Mouse (Mus musculus) stomach, postnatal 0 days (tissue): ENCODE measurements at regions not wholly inside any gene's neighbourhood (a gene's known extent, or its start where the extent isn't known, plus 50 kb on each side); places are given as distances from the start of the nearest gene placed in this dataset.
"Not testable (repeated sequence)": the region's sequence is repeated elsewhere in the genome, so short reads cannot be mapped to it uniquely, and the experiment has no call there.

Experiments used
- ATAC-seq: fragments of 200-750 bp; cut with Nextera tagmentation; 2 replicates; pipeline ENCODE4 v1.8.0; 2017; ENCODE audit not compliant: low FRiP score, low TSS enrichment
- DNase-seq: peaks from one replicate; pipeline ENCODE4 v3.0.0-alpha.2; 2016; ENCODE audit warnings: low spot score
- H3K27ac ChIP-seq: fragments of 300-500 bp; sonication (generic); replicated peaks from 2 replicates; pipeline ENCODE4 v1.5.1; 2014; ENCODE audit warnings: mild to moderate bottlenecking, control low read depth
- H3K27me3 ChIP-seq: fragments of 300-500 bp; sonication (generic); 2 replicates; pipeline ENCODE4 v1.6.1; 2014; ENCODE audit warnings: low read length; ENCODE audit not compliant: control insufficient read depth, insufficient read depth
- H3K36me3 ChIP-seq: fragments of 300-500 bp; sonication (generic); 2 replicates; pipeline ENCODE4 v1.6.1; 2014; ENCODE audit warnings: low read length, mixed read lengths; ENCODE audit not compliant: control insufficient read depth, insufficient read depth
- H3K4me1 ChIP-seq: fragments of 300-500 bp; sonication (generic); replicated peaks from 2 replicates; pipeline ENCODE4 v1.6.1; 2014; ENCODE audit warnings: antibody characterized with exemption; ENCODE audit not compliant: control insufficient read depth, insufficient read depth
- H3K4me2 ChIP-seq: fragments of 300-500 bp; sonication (generic); replicated peaks from 2 replicates; pipeline ENCODE4 v1.6.1; 2014; ENCODE audit warnings: low read depth, mild to moderate bottlenecking, control low read depth, moderate library complexity
- H3K4me3 ChIP-seq: fragments of 300-500 bp; sonication (generic); 2 replicates; pipeline ENCODE4 v1.5.1; 2014; ENCODE audit warnings: low read depth, low read length, control low read depth
- H3K9ac ChIP-seq: fragments of 300-500 bp; sonication (generic); 2 replicates; pipeline ENCODE4 v1.6.1; 2014; ENCODE audit warnings: mild to moderate bottlenecking, low read length, control low read depth, mixed read lengths
- H3K9me3 ChIP-seq: fragments of 300-500 bp; sonication (generic); 2 replicates; pipeline ENCODE4 v1.6.1; 2016; ENCODE audit warnings: low read length; ENCODE audit not compliant: control insufficient read depth
- CTCF ChIP-seq: IDR thresholded peaks from 2 replicates; pipeline ENCODE4 v1.5.1; 2016; ENCODE audit warnings: antibody characterized with exemption, low read depth, mild to moderate bottlenecking, moderate library complexity
- EP300 ChIP-seq: optimal IDR thresholded peaks from 2 replicates; pipeline ENCODE3; 2016; ENCODE audit warnings: antibody characterized with exemption
- WGBS: fragments of 180-500 bp; shearing (Covaris S2); extraction: QIAGEN DNeasy Blood & Tissue Kit; methylation state at CpG from one replicate; pipeline ENCODE4 v1.1.7; 2014; 5-methylcytosine and 5-hydroxymethylcytosine counted together

DNA sequence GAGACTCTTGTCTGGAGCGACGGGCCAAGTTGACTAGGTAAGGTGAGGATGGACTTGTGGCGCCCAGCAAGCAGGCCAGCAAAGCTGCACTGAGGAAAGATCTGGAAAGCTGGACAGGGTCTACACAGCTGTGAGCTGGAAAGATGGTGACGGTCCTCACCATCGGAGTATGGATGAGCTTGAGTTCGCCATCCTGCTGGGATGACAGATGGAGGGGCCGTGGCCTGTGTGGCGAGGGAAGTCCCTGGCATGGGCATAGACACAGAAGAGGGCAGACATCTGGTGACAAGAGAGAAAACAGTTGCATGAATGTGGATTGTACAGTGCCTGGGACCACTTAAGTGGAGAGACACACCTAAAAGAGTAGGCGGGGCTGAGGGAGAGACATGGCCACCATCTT is 57.6 kb downstream of the Tmem270 start:
- WGBS = 91% methylated on average over 9 of the region's 9 CpGs

DNA sequence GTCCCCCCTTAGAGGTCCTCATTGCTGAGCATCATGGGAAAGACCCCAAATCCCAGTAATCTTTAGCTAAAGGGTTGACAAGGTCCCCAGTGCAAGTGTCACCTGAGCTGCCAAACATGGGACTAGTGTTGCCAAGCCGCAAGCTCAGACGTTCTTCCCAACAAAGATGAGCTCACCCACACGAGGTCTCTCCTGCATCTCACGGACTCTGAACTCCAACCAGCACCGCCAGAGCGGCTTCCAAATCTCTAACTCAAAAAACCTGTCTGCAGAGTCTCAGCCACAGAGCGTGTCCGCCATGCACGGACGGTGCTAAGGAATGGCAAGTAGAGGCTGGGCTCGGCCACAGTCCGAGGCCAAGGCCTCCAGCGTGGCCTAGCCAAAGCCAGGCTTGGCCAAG is 58.0 kb downstream of the Tmem270 start:
- H3K4me1 ChIP-seq = no peaks in the 10 kb centered on the region
- no peaks in the 10 kb centered on the region for H3K36me3 ChIP-seq
- TF ChIP-seq CTCF = no peak
- no peak for TF ChIP-seq EP300
- no peak for DNase-seq
- no peak overlapping the region for H3K27ac ChIP-seq
- H3K4me3 ChIP-seq = no peak overlapping the region
- no peak for ATAC-seq
- 90% methylated on average over 13 of the region's 13 CpGs for WGBS
- no peaks in the 10 kb centered on the region for H3K9me3 ChIP-seq
- H3K4me2 ChIP-seq = no peak overlapping the region
- no peaks in the 10 kb centered on the region for H3K27me3 ChIP-seq
- no peak overlapping the region for H3K9ac ChIP-seq

More for the DNA sequence above, 57.6 kb downstream of the Tmem270 start:
- TF ChIP-seq CTCF (no peak), EP300 (no peak)
- H3K4me1 ChIP-seq = no peaks in the 10 kb centered on the region
- H3K4me3 ChIP-seq = no peak overlapping the region
- DNase-seq (no peak), ATAC-seq (no peak)
- no peaks in the 10 kb centered on the region for H3K27me3 ChIP-seq
- no peaks in the 10 kb centered on the region for H3K36me3 ChIP-seq
- H3K9ac ChIP-seq = no peak overlapping the region
- no peak overlapping the region for H3K4me2 ChIP-seq
- H3K9me3 ChIP-seq = no peaks in the 10 kb centered on the region
- no peak overlapping the region for H3K27ac ChIP-seq

DNA sequence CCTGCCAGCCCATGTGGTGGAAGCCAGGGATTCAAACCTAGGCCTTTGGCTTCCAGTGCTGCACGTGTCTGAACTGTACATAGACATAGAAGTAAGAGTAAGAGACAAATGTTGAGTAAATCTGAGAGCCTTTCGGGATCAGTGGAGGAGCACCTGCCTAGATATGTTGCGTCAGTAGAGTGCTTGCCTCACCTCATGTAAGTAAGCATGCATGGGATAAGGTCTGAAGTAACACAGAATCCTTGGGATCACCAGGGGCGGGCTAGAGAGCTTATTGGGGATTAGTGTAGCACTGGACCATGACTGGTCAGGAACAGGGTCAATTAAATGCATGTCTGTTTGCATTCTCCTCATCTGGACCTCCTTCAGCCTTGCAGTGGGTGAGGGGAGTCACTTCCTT is 61.1 kb downstream of the Tmem270 start:
- ATAC-seq (no peak), DNase-seq (no peak)
- H3K9ac ChIP-seq = no peak overlapping the region
- WGBS = 84% methylated on average over 4 of the region's 4 CpGs
- H3K4me2 ChIP-seq = no peak overlapping the region
- no peaks in the 10 kb centered on the region for H3K4me1 ChIP-seq
- no peaks in the 10 kb centered on the region for H3K36me3 ChIP-seq
- no peak overlapping the region for H3K27ac ChIP-seq
- H3K4me3 ChIP-seq = no peak overlapping the region
- no peaks in the 10 kb centered on the region for H3K27me3 ChIP-seq
- no peaks in the 10 kb centered on the region for H3K9me3 ChIP-seq
- no peak for TF ChIP-seq CTCF

DNA sequence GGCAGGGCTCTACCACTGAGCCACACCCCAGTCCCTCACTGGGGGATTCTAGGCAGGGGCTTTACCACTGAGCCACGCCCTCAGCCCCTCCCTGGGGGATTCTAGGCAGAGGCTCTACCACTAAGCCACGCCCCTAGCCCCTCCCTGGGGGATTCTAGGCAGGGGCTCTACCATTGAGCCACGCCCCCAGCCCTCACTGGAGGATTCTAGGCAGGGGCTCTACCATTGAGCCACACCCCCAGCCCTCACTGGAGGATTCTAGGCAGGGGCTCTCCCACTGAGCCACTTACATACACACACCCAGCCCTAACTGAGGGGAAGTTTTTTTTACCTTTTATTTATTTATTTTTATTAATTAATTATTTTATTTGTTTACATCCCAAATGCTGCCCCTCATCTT is 62.3 kb downstream of the Tmem270 start:
- not testable (repeated sequence) for H3K4me1 ChIP-seq, H3K9me3 ChIP-seq, H3K27ac ChIP-seq, DNase-seq, ATAC-seq, H3K4me3 ChIP-seq, H3K36me3 ChIP-seq, H3K4me2 ChIP-seq, H3K27me3 ChIP-seq, H3K9ac ChIP-seq
- 89% methylated on average over 3 of the region's 3 CpGs for WGBS

DNA sequence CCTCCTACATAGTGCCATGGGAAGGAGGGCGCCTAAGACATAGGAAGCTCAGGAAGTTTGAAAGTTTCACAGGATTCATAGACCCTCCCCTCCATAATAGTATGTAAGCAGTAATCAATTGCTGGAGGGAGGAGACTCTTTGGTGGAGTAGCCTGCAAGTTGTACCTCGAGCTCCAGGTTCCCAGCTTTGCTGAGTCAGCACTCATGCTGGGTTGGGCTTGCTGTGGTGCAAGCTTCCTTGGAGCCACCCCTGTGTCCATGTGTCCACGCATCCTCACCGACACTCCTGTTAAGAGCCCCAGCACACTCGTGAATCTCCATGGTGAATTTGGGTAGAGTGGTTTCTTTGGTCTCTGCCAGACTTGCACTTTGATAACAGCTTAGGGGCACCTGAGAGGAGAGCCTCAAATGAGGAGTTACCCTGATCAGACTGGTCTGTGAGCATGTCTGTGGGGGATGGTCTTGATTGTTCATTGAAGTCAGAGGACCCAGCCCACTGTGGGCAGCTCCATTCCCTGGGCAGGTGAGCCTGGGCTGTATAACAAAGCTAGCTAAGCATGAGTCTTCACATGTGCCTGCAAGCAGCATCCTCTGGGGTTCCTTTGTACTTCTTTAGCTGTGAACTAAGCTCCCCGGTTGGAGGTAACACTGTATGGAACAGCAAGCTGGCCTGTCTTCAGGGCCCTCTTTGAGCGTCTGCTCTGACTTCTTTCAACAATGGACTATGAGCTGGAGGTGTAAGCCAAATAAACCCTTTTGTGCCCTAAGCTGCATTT is 65.1 kb downstream of the Tmem270 start:
- ATAC-seq (no peak), DNase-seq (no peak)
- Histone ChIP-seq H3K27ac (no peak overlapping the region), H3K4me2 (no peak overlapping the region), H3K9me3 (0 out of 2 replicates have a peak, but pooled peaks cover 2% of the 10 kb centered on the region), H3K9ac (no peak overlapping the region), H3K4me3 (no peak overlapping the region), H3K27me3 (no peaks in the 10 kb centered on the region), H3K36me3 (no peaks in the 10 kb centered on the region), H3K4me1 (no peaks in the 10 kb centered on the region)
- TF ChIP-seq EP300 (no peak), CTCF (no peak)
- WGBS = 80% methylated on average over 7 of the region's 7 CpGs

DNA sequence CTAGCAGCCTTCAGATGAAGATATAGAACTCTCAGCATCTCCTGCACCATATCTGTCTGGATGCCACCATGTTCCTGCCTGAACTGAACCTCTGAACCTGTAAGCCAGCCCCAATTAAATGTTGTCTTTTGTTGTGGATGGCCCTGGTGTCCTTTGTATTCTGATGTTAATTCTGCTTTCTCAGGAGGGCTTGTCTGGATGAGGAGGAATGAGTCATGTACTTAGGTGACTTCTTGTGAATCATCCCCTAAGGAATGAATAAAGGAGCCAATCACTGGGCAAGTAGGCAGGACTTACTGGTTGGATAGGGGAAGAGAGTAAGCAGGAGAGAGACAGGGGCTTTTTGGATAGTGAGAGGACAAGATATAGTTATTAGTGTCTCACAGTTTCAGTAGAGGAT is 70.0 kb downstream of the Tmem270 start:
- DNase-seq = no peak

More for the DNA sequence above, 70.0 kb downstream of the Tmem270 start:
- no peak overlapping the region for H3K4me2 ChIP-seq
- H3K4me3 ChIP-seq = no peak overlapping the region
- no peak overlapping the region for H3K27ac ChIP-seq
- no peaks in the 10 kb centered on the region for H3K36me3 ChIP-seq
- no peak overlapping the region for H3K9ac ChIP-seq
- 0 out of 2 replicates have a peak, but pooled peaks cover 2% of the 10 kb centered on the region for H3K9me3 ChIP-seq
- H3K4me1 ChIP-seq = no peaks in the 10 kb centered on the region
- no peak for ATAC-seq
- no peak for TF ChIP-seq CTCF
- TF ChIP-seq EP300 = no peak
- H3K27me3 ChIP-seq = no peaks in the 10 kb centered on the region
